Mouse (Mus musculus) right cerebral cortex, adult 18-20 months (tissue): ENCODE data around the gene Slc25a12.

ENCODE experiments used
- DNase-seq: peaks from one replicate; pipeline ENCODE4 v3.0.0; 2022; ENCODE audit warnings: mixed read lengths

Slc25a12 gene

DNA sequence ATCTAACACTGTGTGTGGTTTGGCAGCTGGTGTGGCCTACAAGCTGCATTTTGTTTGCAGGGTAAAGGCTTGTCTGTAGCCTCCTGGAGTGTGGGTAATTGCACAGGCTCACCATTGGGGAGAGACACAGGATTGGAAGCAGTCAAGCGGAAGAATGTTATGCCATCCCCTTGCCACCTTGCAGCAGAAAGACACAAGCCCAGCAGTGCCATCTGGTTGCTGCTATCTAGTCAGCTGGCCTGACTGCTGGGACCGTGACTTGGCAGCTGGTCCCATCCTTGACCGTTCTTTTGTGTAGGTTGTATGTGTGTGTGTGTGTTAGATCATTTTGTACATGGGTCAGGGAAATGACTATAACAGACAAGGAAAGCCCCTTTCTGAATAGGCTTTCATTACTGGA lies 122.1 kb downstream of the Slc25a12 start:
- peak; percentile 54 for DNase-seq

GRCm38 (mm10) chr2:71244807-71245206 lies 122.7 kb downstream of the Slc25a12 start:
- no peak for DNase-seq

DNA sequence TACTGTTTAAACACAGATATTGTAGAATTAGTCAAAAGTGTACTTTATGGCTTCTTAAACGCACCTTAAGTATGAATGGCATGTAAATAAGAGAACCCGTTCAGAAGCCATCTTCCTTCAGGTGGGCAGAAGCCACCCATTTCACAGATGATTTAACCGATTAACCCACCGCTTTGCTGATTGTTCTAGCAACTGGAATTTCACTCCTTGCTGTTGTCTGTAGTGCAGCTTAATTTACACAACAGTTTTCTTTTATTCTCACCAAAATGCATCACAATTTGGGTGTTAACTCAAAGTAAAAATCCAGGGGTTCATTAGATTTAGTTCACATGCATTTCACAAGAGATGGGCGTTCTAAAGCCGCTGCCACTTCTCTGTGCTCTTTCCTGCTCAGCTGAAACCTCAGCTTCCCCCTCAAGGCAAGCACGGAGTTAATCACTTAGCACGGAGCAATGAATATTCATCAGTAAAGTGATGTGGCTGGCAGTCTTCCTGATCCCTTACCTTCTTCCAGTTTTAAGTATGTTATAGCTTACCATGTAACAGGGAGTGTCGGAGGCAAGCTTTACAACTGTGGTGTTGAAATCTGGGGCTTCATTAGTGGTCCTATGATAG lies 124.4 kb downstream of the Slc25a12 start:
- no peak for DNase-seq

GRCm38 (mm10) chr2:71242180-71242579 lies 125.4 kb downstream of the Slc25a12 start:
- DNase-seq: no peak

GRCm38 (mm10) chr2:71241505-71241904 lies 126.0 kb downstream of the Slc25a12 start:
- no peak for DNase-seq

DNA sequence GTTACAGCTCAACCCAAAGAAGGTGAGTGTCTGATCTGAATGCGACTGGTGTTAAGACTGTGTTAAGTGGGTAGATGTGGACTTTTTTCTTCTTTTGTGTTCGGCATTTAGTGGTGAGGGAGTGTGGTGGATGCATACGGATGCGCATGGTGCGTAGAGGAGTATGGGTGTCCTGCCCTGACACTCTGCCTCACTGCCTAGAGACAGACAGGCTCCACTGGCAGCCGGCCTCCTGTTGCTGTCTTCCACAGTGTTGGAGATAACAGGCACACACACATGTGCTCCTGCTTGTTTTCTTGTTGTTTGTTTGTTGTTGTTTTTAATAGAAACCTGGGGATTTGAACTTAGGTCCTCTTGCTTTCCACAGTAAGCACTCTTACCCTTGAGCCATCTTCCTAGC lies 131.5 kb downstream of the Slc25a12 start:
- DNase-seq: no peak

GRCm38 (mm10) chr2:71235420-71235819 lies 132.1 kb downstream of the Slc25a12 start:
- no peak for DNase-seq

GRCm38 (mm10) chr2:71232976-71233375 lies 134.6 kb downstream of the Slc25a12 start:
- DNase-seq: no peak

DNA sequence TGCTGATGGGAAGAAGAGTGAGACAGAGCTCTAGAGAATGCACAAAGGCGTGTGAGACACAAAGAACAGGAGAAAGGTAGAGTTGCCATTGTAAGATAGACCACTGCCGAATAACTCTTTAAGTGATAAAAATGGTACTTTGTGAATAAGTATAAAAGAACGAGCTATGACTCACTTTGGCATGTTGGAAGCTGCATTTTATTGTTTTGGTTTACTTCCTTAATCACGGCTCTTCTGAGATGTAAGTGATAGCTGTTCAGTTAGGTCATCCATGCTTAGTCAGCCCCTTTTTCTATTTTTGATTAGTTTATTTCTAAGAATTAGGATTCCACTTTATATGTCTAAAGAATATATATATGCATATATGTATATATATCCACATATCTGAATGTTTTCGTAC lies 135.6 kb downstream of the Slc25a12 start:
- no peak for DNase-seq

GRCm38 (mm10) chr2:71229603-71230002 lies 137.9 kb downstream of the Slc25a12 start:
- DNase-seq: no peak

DNA sequence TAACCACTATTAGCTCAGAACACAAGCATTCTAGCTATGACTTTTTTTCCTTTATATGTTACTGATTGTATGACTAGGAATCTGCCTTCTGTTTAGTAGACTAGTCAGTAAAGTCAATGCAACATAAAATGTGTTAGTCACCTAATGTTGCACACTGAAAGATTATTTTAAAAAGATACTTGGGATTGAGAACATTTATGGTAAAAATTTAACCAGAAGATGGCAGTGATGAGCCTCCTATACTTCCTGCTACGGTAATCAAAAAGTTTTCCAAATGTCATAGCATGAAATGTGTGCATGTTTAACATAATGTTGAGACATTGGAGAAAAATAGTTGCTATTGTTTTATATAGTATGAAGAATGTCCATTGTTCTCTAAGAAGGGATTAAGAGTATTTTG lies 140.2 kb downstream of the Slc25a12 start:
- DNase-seq: no peak
